Mouse (Mus musculus) liver, embryonic 14.5 days (tissue): ENCODE measurements at regions not wholly inside any gene's neighbourhood (a gene's known extent, or its start where the extent isn't known, plus 50 kb on each side); places are given as distances from the start of the nearest gene placed in this dataset.

ENCODE experiments used
- CTCF ChIP-seq: IDR thresholded peaks from 2 replicates; pipeline ENCODE4 v1.5.1; 2016; ENCODE audit warnings: antibody characterized with exemption, low read depth, control low read depth
- EP300 ChIP-seq: IDR thresholded peaks from 2 replicates; pipeline ENCODE4 v1.6.1; 2016; ENCODE audit warnings: antibody characterized with exemption, low read depth

DNA sequence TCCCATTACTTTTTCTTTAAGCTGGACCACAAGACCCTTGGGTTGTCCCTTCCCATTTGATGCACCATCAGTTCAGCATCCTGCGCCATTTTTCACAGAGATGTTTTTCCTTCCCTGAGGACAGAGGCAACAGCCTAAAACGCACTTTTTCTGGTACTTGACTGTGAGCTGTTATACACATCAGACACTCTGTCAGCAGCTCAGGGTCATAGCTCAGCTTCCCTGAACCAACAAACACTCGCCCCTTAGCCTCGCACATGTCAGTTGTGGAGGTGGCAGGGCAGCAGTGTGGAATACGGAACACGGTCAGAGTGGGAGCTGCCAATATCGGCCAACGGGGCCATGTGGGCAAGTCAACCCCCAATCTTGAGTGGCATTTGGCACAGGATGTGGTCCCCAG, 59.1 kb upstream of the Slc35c1 start:
- TF ChIP-seq CTCF (no peak), EP300 (no peak)
